Comparison of ENCODE assay signal across 10 mouse cellular contexts in genomic region chr4:18649153-18649552, GRCm38 (mm10).
A peak's percentile ranks its signal among the peaks of the same experiment; 100 is the strongest.
DNase-seq lines count a peak whose midpoint lies in the region; ATAC-seq and TF ChIP-seq lines count a peak whose summit lies in the region.
"Had no signal": no experiment of that assay in that cellular context is flagged by ENCODE, and none has a peak within 500 bp of the region (broad histone marks: within the 10 kb centered on the region; RNA-seq: fewer than 3 reads in every experiment).

No protein-coding gene starts in this region.

- H3K36me3 ChIP-seq in kidney, embryonic 16.5 days (ENCODE audit: insufficient read depth, low read length) = no peaks in the 10 kb centered on the region
- H3K36me3 ChIP-seq in thymus, adult 2 months (ENCODE audit: control insufficient read depth, insufficient read depth, low read length) = no peaks in the 10 kb centered on the region
- H3K36me3 ChIP-seq: lung, embryonic 15.5 days; neural tube, embryonic 13.5 days had no signal

- no peak overlapping the region for H3K27ac ChIP-seq in kidney, embryonic 16.5 days (ENCODE audit: low read length)
- H3K27ac ChIP-seq in thymus, adult 2 months (ENCODE audit: control insufficient read depth, insufficient read depth, low read length) = no peak overlapping the region
- H3K27ac ChIP-seq: lung, embryonic 15.5 days; neural tube, embryonic 13.5 days had no signal

- TF ChIP-seq POLR2A in thymus, adult 2 months (IDR thresholded peaks at IDR 0.05; ENCODE audit: control insufficient read depth, extremely low read depth, insufficient read depth, low read length, poor library complexity) = no peak

- DNase-seq in embryo, embryonic 10 days (ENCODE audit: low spot score) = peak; percentile 32
- DNase-seq in embryo, embryonic 9.5 days (ENCODE audit: extremely low spot score) = no peak
- DNase-seq in kidney, postnatal 10 days = peak; percentile 65
- DNase-seq in adipocyte (ENCODE audit: low spot score) = peak; percentile 47
- peak; percentile 17 for DNase-seq in right cerebral cortex, adult 18-20 months
- DNase-seq in lung, adult 18-20 months = no peak
- no peak for DNase-seq in thymus, adult 2 months

- no peaks in the 10 kb centered on the region for H3K4me1 ChIP-seq in kidney, embryonic 16.5 days (ENCODE audit: insufficient read depth, low read length)
- H3K4me1 ChIP-seq in thymus, adult 2 months (replicated peaks; ENCODE audit: control insufficient read depth, insufficient read depth, low read length) = no peaks in the 10 kb centered on the region
- H3K4me1 ChIP-seq: lung, embryonic 15.5 days; neural tube, embryonic 13.5 days had no signal

- H3K27me3 ChIP-seq in kidney, embryonic 16.5 days (ENCODE audit: insufficient read depth, low read length) = no peaks in the 10 kb centered on the region
- H3K27me3 ChIP-seq in thymus, adult 2 months (ENCODE audit: control insufficient read depth, insufficient read depth, low read length) = no peaks in the 10 kb centered on the region
- H3K27me3 ChIP-seq: lung, embryonic 15.5 days; neural tube, embryonic 13.5 days had no signal

- ATAC-seq in kidney, embryonic 16.5 days (ENCODE audit: low FRiP score, low TSS enrichment) = no peak

- TF ChIP-seq CTCF in thymus, adult 2 months (IDR thresholded peaks at IDR 0.05; ENCODE audit: borderline replicate concordance, control insufficient read depth, extremely low read depth, insufficient read depth, low read length, poor library complexity) = no peak

- 19% methylated on average over 1 of the region's 1 CpGs for WGBS in kidney, embryonic 16.5 days
- WGBS in thymus, adult 2 months = 56% methylated on average over 1 of the region's 1 CpGs

- H3K9me3 ChIP-seq in kidney, embryonic 16.5 days (ENCODE audit: low read length) = no peaks in the 10 kb centered on the region
- H3K9me3 ChIP-seq: lung, embryonic 15.5 days; neural tube, embryonic 13.5 days had no signal

- H3K4me3 ChIP-seq in kidney, embryonic 16.5 days (ENCODE audit: low read length) = no peak overlapping the region
- no peak overlapping the region for H3K4me3 ChIP-seq in thymus, adult 2 months (ENCODE audit: control insufficient read depth, insufficient read depth, low read length)
- H3K4me3 ChIP-seq: lung, embryonic 15.5 days; neural tube, embryonic 13.5 days had no signal

- no peak overlapping the region for H3K9ac ChIP-seq in kidney, embryonic 16.5 days (replicated peaks; ENCODE audit: low read length)
- H3K9ac ChIP-seq: lung, embryonic 15.5 days; neural tube, embryonic 13.5 days had no signal

- H3K4me2 ChIP-seq in kidney, embryonic 16.5 days (replicated peaks; ENCODE audit: low read depth, low read length) = no peak overlapping the region
- H3K4me2 ChIP-seq: lung, embryonic 15.5 days; neural tube, embryonic 13.5 days had no signal

Comparison
In these comparisons a context has a peak if more than half of its experiments do, and no peak if none do; other contexts are left out.
1. DNase-seq: peak in embryo, embryonic 10 days (single experiment), kidney, postnatal 10 days (single experiment), adipocyte (single experiment) and right cerebral cortex, adult 18-20 months (single experiment); none in embryo, embryonic 9.5 days (single experiment), lung, adult 18-20 months (0 of 2) and thymus, adult 2 months (single experiment).